Mouse (Mus musculus): ENCODE results near the gene Ajm1. TPM values are rescaled to one million over a fixed set of nuclear protein-coding genes. Genes with fewer than 3 reads are reported as not detected.

Ajm1 gene
- polyA plus RNA-seq, 1 experiment: 2.2 TPM

DNA sequence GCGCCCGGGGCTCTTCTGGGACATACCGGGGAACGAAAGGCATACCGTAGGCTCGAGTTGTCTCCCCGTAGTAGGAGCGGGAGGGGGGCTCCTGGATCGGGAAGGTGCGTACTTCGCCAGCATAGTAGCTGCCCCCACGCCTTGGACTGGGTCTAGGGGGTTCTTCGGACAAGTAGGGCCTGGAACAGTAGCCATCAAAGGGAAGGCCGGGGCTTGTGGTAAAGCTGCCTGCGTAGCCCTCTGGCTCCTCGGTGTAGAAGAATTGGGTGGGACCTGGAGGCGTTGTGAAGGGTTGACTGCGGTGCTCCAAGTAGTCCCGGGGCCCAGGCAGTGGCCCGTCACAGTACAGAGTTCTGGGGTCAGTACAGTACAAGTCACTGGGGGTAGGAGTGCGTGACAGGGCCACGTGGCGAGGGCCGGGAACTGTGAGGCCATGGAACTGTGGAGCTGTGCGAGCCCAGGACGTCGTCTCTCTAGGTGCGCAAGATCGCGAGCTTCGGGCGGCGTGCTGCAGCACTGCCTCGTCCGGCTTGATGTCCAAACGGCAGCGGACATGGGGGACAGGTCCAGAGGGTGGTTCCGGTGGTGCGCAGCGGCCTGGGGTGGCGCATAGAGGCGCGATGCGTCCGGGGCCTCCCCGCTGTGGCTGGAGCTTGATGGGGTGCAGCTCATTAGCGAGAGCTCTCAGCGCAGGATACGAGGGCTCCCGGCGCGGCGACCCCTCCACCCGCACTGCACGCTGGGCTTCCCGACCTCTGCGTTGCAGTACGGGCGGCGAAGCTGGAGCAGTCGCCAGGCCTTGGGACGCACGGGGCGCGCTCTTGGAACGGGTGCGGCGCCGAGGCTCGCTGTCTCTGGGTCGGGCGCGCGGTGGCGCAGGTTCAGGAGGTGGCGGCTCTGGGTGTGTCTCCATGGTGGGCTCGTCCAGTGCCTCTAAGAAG lies 2.5 kb downstream of the Ajm1 start:
- Histone ChIP-seq H3K4me1 (ENCODE audit: control insufficient read depth, insufficient read depth, insufficient read length, low read length) (peaks cover 32% of the 10 kb centered on the region), H3K27me3 (ENCODE audit: control insufficient read depth, insufficient read depth, low read length) (peaks cover 36% of the 10 kb centered on the region)

DNA sequence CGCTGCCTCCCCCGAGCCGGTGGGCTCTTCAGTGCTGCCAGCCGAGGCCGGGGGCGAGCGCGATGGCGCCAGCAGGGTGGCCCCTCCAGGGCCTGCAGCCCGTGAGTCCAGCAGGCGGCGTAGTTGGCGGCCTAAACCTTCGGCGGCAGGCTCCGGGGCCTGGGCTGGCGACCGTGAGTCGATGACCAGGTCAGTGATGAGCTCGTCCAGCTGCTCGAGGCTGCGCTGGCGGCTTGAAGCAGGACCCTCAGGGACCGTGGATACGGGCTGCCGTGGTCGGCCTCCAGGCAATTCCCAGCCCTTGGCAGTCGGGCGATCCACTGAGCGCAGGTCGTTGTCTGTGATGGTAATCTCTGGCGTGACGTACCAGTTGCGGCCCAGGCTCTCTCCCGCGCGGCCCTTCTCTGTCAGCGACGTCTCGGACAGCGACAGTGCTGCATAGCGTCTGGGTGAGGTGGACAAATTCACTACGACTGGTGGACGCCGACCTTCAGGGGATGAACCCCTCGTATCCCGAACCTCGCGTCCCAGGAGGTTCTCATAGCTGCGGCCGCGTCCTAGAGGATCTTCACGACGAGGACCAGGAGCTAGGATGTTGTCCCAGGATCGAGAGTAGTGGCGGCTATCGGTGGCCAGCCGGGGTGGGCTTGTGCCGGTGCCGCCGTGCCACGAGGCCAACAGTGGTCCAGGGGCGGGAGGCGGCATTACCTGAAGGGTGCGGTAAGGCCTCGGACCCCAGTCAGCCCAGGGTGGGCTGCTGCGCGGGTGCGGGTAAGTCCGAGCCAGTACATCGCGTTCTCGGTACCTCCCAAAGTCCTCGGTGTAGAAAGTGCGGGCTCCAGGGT lies 3.4 kb downstream of the Ajm1 start:
- Histone ChIP-seq H3K27ac (ENCODE audit: insufficient read depth, low read depth, low read length) (no peak overlapping the region), H3K27me3 (ENCODE audit: control insufficient read depth, insufficient read depth, low read length) (peaks cover 36% of the 10 kb centered on the region), H3K4me3 (ENCODE audit: low read depth, low read length) (peak overlapping the region; percentile 5; the same call in 1 of the 2 replicates), H3K4me1 (ENCODE audit: control insufficient read depth, insufficient read depth, insufficient read length, low read length) (peaks cover 33% of the 10 kb centered on the region), H3K36me3 (ENCODE audit: control insufficient read depth, insufficient read depth, low read length) (peaks cover 1% of the 10 kb centered on the region; the same call in 1 of the 2 replicates)
- 22% methylated on average over 75 of the region's 75 CpGs for WGBS
- TF ChIP-seq POLR2A (IDR thresholded peaks at IDR 0.05; ENCODE audit: low read depth, low read length): no peak
- TF ChIP-seq CTCF (IDR thresholded peaks at IDR 0.05; ENCODE audit: extremely low read depth, insufficient read length, insufficient replicate concordance, low read depth, low read length): no peak

More for the DNA sequence above, 2.5 kb downstream of the Ajm1 start:
- Histone ChIP-seq H3K36me3 (ENCODE audit: control insufficient read depth, insufficient read depth, low read length) (peaks cover 3% of the 10 kb centered on the region), H3K4me3 (ENCODE audit: low read depth, low read length) (peak overlapping the region; percentile 25), H3K27ac (ENCODE audit: insufficient read depth, low read depth, low read length) (no peak overlapping the region)
- WGBS: 13% methylated on average over 77 of the region's 77 CpGs
- TF ChIP-seq POLR2A (IDR thresholded peaks at IDR 0.05; ENCODE audit: low read depth, low read length) (no peak), CTCF (IDR thresholded peaks at IDR 0.05; ENCODE audit: extremely low read depth, insufficient read length, insufficient replicate concordance, low read depth, low read length) (no peak)

DNA sequence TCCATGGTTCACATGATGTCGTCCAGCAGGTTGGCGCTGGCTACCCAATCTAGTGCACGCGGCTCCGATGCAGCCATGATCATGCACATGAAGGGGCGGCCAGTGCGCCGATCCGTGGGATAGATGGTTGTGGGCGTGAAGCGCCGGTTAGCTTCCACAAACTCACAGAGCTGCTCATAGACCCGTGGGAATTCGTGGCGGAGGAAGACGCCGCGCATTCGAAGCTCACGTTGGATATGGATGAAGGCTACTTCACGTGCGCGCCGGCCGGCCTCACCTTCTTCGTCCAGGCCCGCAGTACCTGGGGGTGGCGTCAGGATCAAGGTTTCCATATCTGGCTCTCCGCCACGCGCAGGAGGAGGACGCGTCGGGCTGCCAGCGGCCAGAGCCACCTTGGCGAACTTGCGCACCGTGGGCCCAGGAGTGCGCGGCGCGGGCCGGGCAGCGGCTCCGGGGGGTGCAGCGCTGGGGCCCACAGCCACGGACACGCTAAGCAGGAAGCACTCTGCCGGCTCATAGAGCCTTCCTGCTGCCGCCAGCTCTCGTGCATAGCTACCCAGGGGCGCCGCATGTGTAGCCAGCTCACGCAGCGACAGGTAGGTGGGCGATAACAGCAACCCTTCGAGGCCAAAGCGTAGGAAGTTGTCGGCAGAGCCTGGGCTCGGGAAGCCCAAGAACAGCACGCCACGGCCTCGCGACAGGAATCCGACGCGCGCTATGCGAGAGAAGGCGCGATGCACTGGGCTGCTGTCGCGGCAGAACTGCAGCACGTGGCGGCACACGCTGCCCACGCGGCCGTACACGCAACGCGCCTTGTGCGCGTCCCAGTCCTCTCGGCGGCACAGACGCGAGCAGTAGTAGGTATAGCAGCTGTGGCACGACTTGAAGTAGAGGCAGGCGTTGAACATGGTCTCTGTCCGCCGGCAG lies 4.3 kb downstream of the Ajm1 start:
- TF ChIP-seq CTCF (IDR thresholded peaks at IDR 0.05; ENCODE audit: extremely low read depth, insufficient read length, insufficient replicate concordance, low read depth, low read length): no peak
- TF ChIP-seq POLR2A (IDR thresholded peaks at IDR 0.05; ENCODE audit: low read depth, low read length): no peak
- H3K36me3 ChIP-seq (ENCODE audit: control insufficient read depth, insufficient read depth, low read length): no peaks in the 10 kb centered on the region
- WGBS: 42% methylated on average over 92 of the region's 92 CpGs
- H3K27ac ChIP-seq (ENCODE audit: insufficient read depth, low read depth, low read length): no peak overlapping the region
- 0 out of 2 replicates have a peak overlapping the region, but pooled peaks have one; percentile 8 for H3K4me3 ChIP-seq (ENCODE audit: low read depth, low read length)
- peaks cover 33% of the 10 kb centered on the region for H3K4me1 ChIP-seq (ENCODE audit: control insufficient read depth, insufficient read depth, insufficient read length, low read length)
- peaks cover 36% of the 10 kb centered on the region for H3K27me3 ChIP-seq (ENCODE audit: control insufficient read depth, insufficient read depth, low read length)

DNA sequence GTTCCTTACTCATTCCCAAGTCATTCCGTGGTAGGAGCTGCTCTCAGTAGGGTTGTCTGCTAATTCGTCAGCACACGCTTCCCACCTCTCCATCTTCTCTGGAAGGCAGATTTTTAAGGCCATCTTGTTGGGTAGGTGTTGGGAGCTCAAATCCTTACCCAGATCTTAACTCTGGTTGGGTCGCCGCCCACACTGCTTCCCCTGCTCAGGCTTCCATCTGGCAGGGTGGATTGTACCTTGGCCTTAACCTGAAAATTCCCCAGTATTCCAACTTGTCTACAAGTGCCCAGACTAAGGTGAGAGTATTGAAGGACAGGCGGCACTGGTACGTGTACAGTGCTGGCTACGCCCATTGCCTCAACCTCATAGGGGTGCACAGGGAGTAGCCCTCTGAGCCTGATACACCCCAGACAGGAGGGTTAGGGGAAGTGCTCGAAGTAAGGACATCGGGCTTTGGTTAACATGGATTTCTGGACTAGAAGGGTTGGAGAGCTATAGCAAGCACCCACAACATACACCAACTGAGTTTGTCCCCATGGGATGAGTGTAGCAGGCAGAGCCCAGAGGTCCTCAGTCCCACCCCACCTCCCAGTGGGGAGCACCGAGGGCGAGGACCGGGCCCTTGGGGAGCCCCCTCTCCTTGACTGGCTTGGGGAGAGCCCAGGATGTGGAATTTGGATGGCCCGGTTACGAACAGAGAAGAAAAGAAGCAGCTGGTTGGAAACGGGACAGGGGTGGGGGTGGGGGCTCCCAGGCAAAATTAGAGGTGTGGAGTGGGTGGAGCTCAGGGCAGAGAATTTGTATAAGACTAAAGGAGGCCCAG lies 5.3 kb downstream of the Ajm1 start:
- Histone ChIP-seq H3K27ac (ENCODE audit: insufficient read depth, low read depth, low read length) (no peak overlapping the region), H3K27me3 (ENCODE audit: control insufficient read depth, insufficient read depth, low read length) (peaks cover 36% of the 10 kb centered on the region), H3K4me1 (ENCODE audit: control insufficient read depth, insufficient read depth, insufficient read length, low read length) (peaks cover 31% of the 10 kb centered on the region), H3K4me3 (ENCODE audit: low read depth, low read length) (no peak overlapping the region), H3K36me3 (ENCODE audit: control insufficient read depth, insufficient read depth, low read length) (no peaks in the 10 kb centered on the region)
- WGBS: 88% methylated on average over 16 of the region's 16 CpGs
- TF ChIP-seq CTCF (IDR thresholded peaks at IDR 0.05; ENCODE audit: extremely low read depth, insufficient read length, insufficient replicate concordance, low read depth, low read length): no peak
- TF ChIP-seq POLR2A (IDR thresholded peaks at IDR 0.05; ENCODE audit: low read depth, low read length): no peak

DNA sequence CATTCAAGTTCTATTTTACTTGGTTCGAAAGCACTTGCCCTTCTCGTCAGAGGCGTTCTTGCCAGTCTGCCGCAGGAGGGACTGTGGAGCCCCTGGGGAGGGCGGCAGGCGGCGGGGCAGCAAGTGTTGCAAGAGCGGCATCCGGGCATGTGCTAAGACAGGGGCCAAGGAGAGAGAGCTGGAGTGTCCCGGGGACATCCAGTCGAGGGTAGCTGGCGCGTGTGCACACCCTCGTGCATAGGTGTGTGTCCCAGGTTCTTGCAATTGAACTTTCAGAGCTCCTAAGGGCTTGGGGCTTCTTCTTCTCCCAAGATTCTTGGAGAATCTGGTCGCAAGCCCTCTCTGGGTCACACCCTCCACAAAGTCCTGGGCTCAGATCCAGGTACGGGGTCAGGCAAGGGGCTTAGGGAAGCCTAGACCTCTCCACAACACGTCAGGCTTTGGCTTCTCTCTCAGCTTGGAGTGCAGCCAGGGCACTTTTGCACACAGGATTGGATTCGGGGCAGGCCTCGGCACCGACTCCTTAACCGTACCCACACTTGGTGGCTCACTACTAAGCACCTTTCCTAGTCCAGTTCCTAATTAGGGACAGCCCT lies 6.0 kb downstream of the Ajm1 start:
- peaks cover 27% of the 10 kb centered on the region for H3K4me1 ChIP-seq (ENCODE audit: control insufficient read depth, insufficient read depth, insufficient read length, low read length)
- no peaks in the 10 kb centered on the region for H3K36me3 ChIP-seq (ENCODE audit: control insufficient read depth, insufficient read depth, low read length)
- no peak overlapping the region for H3K27ac ChIP-seq (ENCODE audit: insufficient read depth, low read depth, low read length)
- 6% methylated on average over 21 of the region's 21 CpGs for WGBS
- peaks cover 36% of the 10 kb centered on the region for H3K27me3 ChIP-seq (ENCODE audit: control insufficient read depth, insufficient read depth, low read length)
- no peak for TF ChIP-seq CTCF (IDR thresholded peaks at IDR 0.05; ENCODE audit: extremely low read depth, insufficient read length, insufficient replicate concordance, low read depth, low read length)
- TF ChIP-seq POLR2A (IDR thresholded peaks at IDR 0.05; ENCODE audit: low read depth, low read length): no peak
- peak overlapping the region; percentile 72 for H3K4me3 ChIP-seq (ENCODE audit: low read depth, low read length)

Data from small intestine, adult 2 months (tissue).